Mouse (Mus musculus): ENCODE data around the gene Capn15.

GRCm38 (mm10) chr17:25943221-25943620, 42.4 kb downstream of the Capn15 start:
- no peak for TF ChIP-seq CTCF (IDR thresholded peaks at IDR 0.05)
- TF ChIP-seq POLR2A (IDR thresholded peaks at IDR 0.05; ENCODE audit: insufficient read depth, low read depth, low read length): no peak

All from heart, adult 2 months (tissue).